Mouse (Mus musculus) liver, embryonic 12.5 days (tissue): ENCODE results near the gene Zfp599. TPM values are rescaled to one million over a fixed set of nuclear protein-coding genes. Genes with fewer than 3 reads are reported as not detected.
"Not testable (repeated sequence)": the region's sequence is repeated elsewhere in the genome, so short reads cannot be mapped to it uniquely, and the experiment has no call there.

Source experiments
- ATAC-seq: fragments of 200-750 bp; cut with Nextera tagmentation; 2 replicates; pipeline ENCODE4 v1.8.0; 2017; ENCODE audit warnings: moderate number of reproducible peaks, mild to moderate bottlenecking, moderate library complexity
- H3K27ac ChIP-seq: fragments of 300-500 bp; sonication (generic); 2 replicates; pipeline ENCODE4 v1.5.1; 2016; ENCODE audit warnings: mild to moderate bottlenecking
- H3K27me3 ChIP-seq: fragments of 300-500 bp; sonication (generic); replicated peaks from 2 replicates; pipeline ENCODE4 v1.6.1; 2016; ENCODE audit warnings: mild to moderate bottlenecking, moderate library complexity
- H3K36me3 ChIP-seq: fragments of 300-500 bp; sonication (generic); 2 replicates; pipeline ENCODE4 v1.6.1; 2016; ENCODE audit warnings: mild to moderate bottlenecking, moderate library complexity
- H3K4me1 ChIP-seq: fragments of 300-500 bp; sonication (generic); 2 replicates; pipeline ENCODE4 v1.6.1; 2016
- H3K4me2 ChIP-seq: fragments of 300-500 bp; sonication (generic); 2 replicates; pipeline ENCODE4 v1.6.1; 2016; ENCODE audit warnings: mild to moderate bottlenecking, moderate library complexity
- H3K4me3 ChIP-seq: fragments of 300-500 bp; sonication (generic); 2 replicates; pipeline ENCODE4 v1.5.1; 2016; ENCODE audit warnings: mild to moderate bottlenecking, moderate library complexity
- H3K9ac ChIP-seq: fragments of 300-500 bp; sonication (generic); 2 replicates; pipeline ENCODE4 v1.6.1; 2016; ENCODE audit warnings: mild to moderate bottlenecking, moderate library complexity
- H3K9me3 ChIP-seq: fragments of 300-500 bp; sonication (generic); replicated peaks from 2 replicates; pipeline ENCODE4 v1.6.1; 2016; ENCODE audit warnings: mild to moderate bottlenecking, moderate library complexity
- WGBS: fragments of 180-500 bp; shearing (Covaris S2); methylation state at CpG from one replicate; pipeline ENCODE4 v1.1.7; 2016; ENCODE audit not compliant: insufficient replicate concordance; 5-methylcytosine and 5-hydroxymethylcytosine counted together
- polyA plus RNA-seq: library from polyadenylated mRNA; unstranded; fragments of >200 nt; fragmentation: Nextera tagmentation; extraction: Ambion mirVana; gene quantifications from 2 replicates; pipeline ENCODE4 v1.2.1, GENCODE M21; 2016

Gene Zfp599
- polyA plus RNA-seq, 1 experiment from 2014 or later = 2.3 TPM

DNA sequence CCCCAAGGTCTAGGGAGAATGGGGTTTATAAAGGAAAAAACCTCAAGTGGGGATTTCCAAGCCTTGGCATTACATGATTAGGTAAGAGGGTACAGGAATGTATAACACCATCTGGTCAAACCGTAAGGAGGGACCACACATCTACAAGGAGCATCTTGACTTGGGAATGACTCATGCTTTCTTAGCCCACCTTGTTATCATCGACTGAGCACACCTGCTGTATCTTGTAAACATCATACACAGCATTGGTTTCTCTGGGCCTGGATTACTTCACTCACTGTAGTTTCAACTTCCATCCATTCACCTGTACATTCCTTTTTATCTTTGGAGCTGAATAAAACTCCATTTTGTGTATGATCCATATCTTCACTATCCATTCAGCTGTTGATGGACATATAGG, 15.5 kb downstream of the Zfp599 start:
- H3K4me3 ChIP-seq = no peak overlapping the region
- no peak for ATAC-seq
- no peak overlapping the region for H3K9ac ChIP-seq
- peaks cover 16% of the 10 kb centered on the region for H3K9me3 ChIP-seq
- no peak overlapping the region for H3K27ac ChIP-seq
- H3K27me3 ChIP-seq = no peaks in the 10 kb centered on the region
- whole genome bisulfite sequencing = 67% methylated on average over 2 of the region's 2 CpGs
- H3K36me3 ChIP-seq = peaks cover 82% of the 10 kb centered on the region
- no peaks in the 10 kb centered on the region for H3K4me1 ChIP-seq
- no peak overlapping the region for H3K4me2 ChIP-seq

DNA sequence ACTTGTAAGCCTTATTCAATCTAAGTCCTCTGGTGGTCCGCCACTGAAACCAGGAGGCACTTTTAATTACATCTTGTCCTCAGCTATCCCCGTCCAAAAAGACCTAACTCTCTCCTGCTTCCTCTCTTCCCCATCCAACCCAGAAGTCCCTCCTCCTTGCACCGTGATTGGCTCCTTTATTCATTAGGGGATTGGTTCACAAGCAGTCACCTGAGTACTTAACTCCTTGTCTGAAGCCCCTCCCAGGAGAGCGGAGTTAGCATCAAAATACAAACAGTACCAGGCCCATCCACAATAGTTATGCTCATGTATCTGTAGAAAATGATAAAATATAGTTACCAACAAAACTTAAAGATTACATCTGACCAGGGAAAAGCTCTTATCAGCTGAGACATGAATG, 19.7 kb downstream of the Zfp599 start:
- Histone ChIP-seq H3K4me2 (no peak overlapping the region), H3K4me3 (no peak overlapping the region), H3K9ac (no peak overlapping the region), H3K36me3 (peaks cover 96% of the 10 kb centered on the region), H3K4me1 (no peaks in the 10 kb centered on the region), H3K27me3 (no peaks in the 10 kb centered on the region), H3K27ac (no peak overlapping the region), H3K9me3 (peaks cover 5% of the 10 kb centered on the region; the same call in 1 of the 2 replicates)
- no peak for ATAC-seq
- WGBS = 86% methylated on average over 4 of the region's 4 CpGs

DNA sequence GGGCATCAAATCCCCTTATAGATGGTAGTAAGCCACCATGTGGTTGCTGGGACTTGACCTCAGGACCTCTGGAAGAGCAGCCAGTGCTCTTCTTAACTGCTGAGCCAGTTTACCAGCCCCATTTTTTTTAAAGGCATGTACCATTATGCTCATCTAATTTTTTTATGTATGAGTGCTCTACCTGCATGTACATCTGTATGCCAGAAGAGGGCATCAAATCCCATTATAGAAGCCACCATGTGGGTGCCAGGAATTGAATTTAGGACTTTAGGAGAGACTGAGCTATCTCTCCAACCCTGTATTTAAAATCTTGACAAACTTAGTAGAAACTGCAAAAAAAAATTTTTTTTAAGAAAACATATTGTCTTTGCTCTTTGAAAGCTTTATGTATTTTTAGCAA, 29.1 kb downstream of the Zfp599 start:
- H3K4me3 ChIP-seq = no peak overlapping the region
- H3K27me3 ChIP-seq = no peaks in the 10 kb centered on the region
- H3K9ac ChIP-seq = no peak overlapping the region
- no peak for ATAC-seq
- peaks cover 31% of the 10 kb centered on the region for H3K36me3 ChIP-seq
- H3K4me2 ChIP-seq = no peak overlapping the region
- no peak overlapping the region for H3K27ac ChIP-seq
- H3K4me1 ChIP-seq = peaks cover 27% of the 10 kb centered on the region
- H3K9me3 ChIP-seq = no peaks in the 10 kb centered on the region

DNA sequence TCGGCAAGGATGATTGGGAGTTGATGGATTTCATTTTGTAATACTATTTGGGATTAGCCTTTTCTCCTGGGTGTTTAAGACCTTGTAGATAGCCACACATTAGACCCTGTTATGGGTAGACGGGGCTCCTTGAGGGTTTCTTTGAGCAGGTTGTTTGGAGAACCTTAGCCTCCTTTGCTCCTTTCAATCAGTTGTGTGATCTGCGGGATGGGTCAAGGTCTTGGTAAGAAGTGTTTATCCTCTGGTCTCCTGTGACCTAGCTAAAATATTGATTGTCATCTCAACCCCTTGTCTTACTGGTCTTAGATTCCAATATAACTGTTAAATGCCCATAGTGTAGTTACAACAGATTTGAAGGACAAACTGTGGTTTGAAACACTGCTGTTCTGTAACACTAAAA, 29.6 kb downstream of the Zfp599 start:
- Histone ChIP-seq H3K27ac (no peak overlapping the region), H3K4me1 (peaks cover 27% of the 10 kb centered on the region), H3K9ac (no peak overlapping the region), H3K36me3 (peaks cover 26% of the 10 kb centered on the region), H3K4me3 (no peak overlapping the region), H3K9me3 (no peaks in the 10 kb centered on the region), H3K27me3 (no peaks in the 10 kb centered on the region), H3K4me2 (no peak overlapping the region)
- ATAC-seq = no peak
- 72% methylated on average over 3 of the region's 3 CpGs for WGBS

DNA sequence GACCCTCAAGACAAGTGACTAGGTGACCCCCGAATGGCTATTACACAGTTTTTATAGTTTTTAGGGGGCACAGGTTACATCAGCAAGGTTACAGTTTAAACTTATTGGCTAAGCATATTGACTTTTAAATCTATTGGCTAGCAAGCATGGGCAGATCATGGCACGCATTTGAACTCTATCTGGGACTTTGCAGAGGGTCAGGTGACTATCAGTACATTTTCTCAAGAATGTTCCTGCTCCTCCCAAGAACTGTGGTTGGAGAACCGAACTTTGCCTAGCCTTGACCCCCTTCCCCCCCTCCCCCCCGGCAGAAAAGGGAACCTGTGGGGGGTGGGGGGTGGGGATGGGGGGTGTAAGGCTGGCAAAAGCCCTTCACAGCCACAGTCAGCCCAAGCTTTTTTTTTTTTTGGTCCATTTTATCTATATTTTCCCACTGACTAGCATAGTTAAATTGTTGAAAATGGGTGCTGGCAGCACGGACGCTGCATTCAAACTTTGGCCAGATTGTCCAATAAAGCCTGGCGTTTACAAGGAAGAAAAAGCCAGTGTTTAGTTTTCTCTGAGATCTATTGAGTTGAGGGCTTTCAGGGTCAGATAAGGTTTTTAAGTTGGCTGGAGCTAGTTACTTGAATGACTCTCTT, 30.2 kb downstream of the Zfp599 start:
- H3K9ac ChIP-seq = no peak overlapping the region
- no peak for ATAC-seq
- H3K9me3 ChIP-seq = no peaks in the 10 kb centered on the region
- WGBS = 60% methylated on average over 7 of the region's 7 CpGs
- no peaks in the 10 kb centered on the region for H3K27me3 ChIP-seq
- no peak overlapping the region for H3K4me2 ChIP-seq
- peaks cover 21% of the 10 kb centered on the region for H3K36me3 ChIP-seq
- H3K4me3 ChIP-seq = no peak overlapping the region
- no peak overlapping the region for H3K27ac ChIP-seq
- peaks cover 30% of the 10 kb centered on the region for H3K4me1 ChIP-seq

DNA sequence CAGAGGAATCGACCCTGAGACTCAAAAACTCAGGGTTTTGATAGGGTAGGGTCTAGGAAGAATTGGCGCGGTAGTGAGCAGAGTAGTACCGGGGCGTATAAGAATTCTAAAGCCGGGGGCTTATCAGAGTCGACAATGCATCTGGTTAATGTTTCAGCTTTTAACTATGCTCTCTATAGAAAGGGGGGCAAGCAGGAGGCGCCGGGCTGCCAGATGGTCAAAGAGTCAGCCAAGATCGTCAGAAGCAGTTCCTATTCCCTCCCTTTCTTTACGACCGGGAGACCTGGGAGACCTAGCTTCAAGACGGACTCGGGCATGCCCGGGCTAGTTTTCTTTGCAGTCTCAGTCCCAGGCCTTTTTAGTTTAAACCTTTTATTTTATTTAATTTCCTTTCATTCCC, 32.8 kb downstream of the Zfp599 start:
- Histone ChIP-seq H3K4me1 (peaks cover 30% of the 10 kb centered on the region), H3K9me3 (no peaks in the 10 kb centered on the region), H3K4me3 (no peak overlapping the region), H3K27me3 (0 out of 2 replicates have a peak, but pooled peaks cover 2% of the 10 kb centered on the region), H3K36me3 (peaks cover 11% of the 10 kb centered on the region), H3K4me2 (peak overlapping the region; percentile 78), H3K27ac (no peak overlapping the region), H3K9ac (no peak overlapping the region)
- WGBS = 81% methylated on average over 15 of the region's 15 CpGs
- no peak for ATAC-seq

DNA sequence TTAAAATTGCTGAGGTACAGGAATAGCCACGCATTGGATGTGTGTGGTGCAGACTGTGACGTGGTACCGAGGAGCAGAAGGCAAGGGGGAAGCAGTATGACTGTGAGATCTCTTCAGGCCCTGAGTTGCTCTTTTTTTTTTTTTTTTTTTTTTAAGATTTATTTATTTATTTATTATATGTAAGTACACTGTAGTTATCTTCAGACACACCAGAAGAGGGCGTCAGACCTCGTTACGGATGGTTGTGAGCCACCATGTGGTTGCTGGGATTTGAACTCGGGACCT, 33.4 kb downstream of the Zfp599 start:
- Histone ChIP-seq H3K27ac (peak overlapping the region; percentile 91; the same call in 1 of the 2 replicates), H3K9ac (peak overlapping the region; percentile 82), H3K4me3 (peak overlapping the region; percentile 77), H3K36me3 (peaks cover 11% of the 10 kb centered on the region), H3K4me2 (peak overlapping the region; percentile 78), H3K4me1 (peaks cover 30% of the 10 kb centered on the region)
- 55% methylated on average over 7 of the region's 7 CpGs for WGBS
- ATAC-seq, H3K9me3 ChIP-seq, H3K27me3 ChIP-seq: not testable (repeated sequence)

DNA sequence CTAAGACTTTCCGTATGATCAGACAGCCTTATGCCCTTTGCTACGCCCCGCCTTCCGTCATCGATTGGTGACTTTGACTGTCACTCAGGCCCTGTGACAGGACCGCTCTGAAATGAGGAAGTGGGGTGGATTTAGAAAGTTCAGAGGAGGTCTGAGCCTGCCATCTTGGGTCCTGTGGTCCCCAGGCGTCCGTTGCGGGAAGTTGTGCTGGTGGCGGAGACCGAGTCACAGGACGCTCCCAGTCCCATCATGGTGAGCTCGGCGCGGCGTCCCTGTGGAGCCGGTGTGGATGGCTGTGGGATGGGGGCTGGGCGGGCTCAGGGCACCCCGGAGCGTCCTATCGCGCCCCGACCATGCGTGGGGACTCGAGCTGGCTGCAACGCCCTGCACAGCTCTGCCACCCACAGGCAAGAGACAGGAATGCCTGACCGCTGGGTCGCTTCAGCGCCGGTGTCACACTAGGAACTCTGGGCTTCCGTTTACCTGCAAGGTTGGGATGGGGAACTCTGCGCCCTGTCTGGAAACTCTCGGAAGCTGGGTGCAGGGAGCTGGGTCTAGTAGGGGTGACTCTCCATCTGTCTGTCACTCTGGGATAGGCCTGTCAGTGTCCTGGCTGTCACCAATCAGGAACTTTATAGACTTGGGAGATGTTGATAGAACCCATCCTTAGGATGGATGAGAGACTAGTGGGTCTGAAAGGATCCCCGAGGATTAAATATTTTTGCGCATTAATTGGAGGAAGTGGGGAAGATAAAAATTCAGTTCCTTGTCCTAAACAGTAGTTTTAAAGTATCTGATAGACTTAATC, 33.9 kb downstream of the Zfp599 start, which contains the start of gene Zfp809:
Gene Zfp809 (plus strand): TSS at position 134 of the 808 bp plus-strand sequence.
- Histone ChIP-seq H3K9ac (peak within 1 kb of the TSS; percentile 82), H3K4me2 (peak within 1 kb of the TSS; percentile 78), H3K36me3 (peaks cover 11% of the 10 kb centered on the region), H3K4me3 (peak within 1 kb of the TSS; percentile 77), H3K27me3 (0 out of 2 replicates have a peak, but pooled peaks cover 3% of the 10 kb centered on the region), H3K27ac (peak within 1 kb of the TSS; percentile 91), H3K9me3 (no peaks in the 10 kb centered on the region), H3K4me1 (peaks cover 30% of the 10 kb centered on the region)
- WGBS = under 1% methylated on average over 35 of the region's 35 CpGs
- ATAC-seq = peak; percentile 98

DNA sequence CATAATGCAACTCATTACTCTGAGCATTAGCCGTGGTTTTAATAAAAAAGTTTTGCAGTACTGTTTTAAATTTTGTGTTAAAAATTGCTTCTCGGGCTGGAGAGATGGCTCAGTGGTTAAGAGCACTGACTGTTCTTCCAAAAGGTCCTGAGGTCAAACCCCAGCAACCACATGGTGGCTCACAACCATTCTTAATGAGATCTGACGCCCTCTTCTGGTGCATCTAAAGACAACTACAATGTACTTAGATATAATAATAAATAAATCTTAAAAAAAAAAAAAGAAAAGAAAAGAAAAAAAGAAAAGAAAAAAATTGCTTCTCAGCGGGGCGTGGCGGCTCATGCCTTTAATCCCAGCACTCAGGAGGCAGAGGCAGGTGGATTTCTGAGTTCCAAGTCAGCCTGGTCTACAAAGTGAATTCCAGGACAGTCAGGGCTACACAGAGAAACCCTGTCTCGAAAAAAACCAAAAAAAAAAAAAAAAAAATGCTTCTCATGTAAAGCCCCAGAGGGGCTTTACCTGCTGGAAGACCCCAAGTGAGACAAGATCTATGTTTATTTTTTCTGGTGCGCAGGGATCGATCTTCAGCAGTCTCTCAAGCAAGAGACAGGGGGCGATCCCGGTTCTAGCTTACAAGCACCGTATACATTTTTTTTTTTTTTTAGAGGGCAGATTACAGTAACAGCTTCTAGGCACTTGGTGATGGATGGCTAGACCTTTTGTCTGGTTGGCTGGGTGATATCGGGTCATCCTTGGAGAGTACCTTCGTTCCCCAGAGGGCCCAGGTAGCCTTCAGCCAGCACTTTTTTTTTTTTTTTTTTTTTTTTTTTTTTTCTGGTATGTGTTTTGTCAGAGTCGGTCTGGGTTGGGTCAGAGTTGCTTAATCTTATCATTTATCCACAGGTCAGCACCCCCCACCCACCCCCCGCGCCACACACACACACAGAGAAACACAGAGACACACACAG, 34.9 kb downstream of the Zfp599 start:
- Histone ChIP-seq H3K4me2 (peak overlapping the region; percentile 78), H3K27ac (peak overlapping the region; percentile 91), H3K27me3 (0 out of 2 replicates have a peak, but pooled peaks cover 3% of the 10 kb centered on the region), H3K4me1 (peaks cover 24% of the 10 kb centered on the region), H3K4me3 (peak overlapping the region; percentile 77), H3K9ac (peak overlapping the region; percentile 82), H3K9me3 (no peaks in the 10 kb centered on the region), H3K36me3 (peaks cover 11% of the 10 kb centered on the region)
- ATAC-seq = peak; percentile 48
- WGBS = 15% methylated on average over 17 of the region's 17 CpGs

DNA sequence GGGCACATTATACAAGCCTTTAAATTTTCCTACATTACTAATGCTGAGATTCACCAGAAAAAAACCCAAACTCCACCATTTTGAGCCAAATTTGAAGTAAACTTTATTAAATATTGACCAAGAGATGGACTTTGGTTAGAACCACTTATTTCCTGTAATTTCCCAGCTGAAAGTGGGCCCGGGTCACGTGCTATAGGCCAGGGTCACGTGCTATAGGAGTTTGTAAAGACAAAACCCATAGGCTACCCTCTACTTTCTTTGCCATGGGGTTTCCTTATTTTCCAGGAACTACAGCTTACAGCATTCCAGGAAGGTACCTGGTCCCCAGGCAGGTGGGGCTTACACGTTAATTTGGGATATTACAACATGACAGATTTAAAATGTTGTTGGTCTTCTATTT, 35.6 kb downstream of the Zfp599 start:
- Histone ChIP-seq H3K27me3 (0 out of 2 replicates have a peak, but pooled peaks cover 3% of the 10 kb centered on the region), H3K4me3 (no peak overlapping the region), H3K36me3 (peaks cover 9% of the 10 kb centered on the region), H3K9ac (no peak overlapping the region), H3K4me2 (no peak overlapping the region), H3K9me3 (no peaks in the 10 kb centered on the region), H3K4me1 (peaks cover 17% of the 10 kb centered on the region), H3K27ac (no peak overlapping the region)
- 88% methylated on average over 4 of the region's 4 CpGs for WGBS
- ATAC-seq = no peak

DNA sequence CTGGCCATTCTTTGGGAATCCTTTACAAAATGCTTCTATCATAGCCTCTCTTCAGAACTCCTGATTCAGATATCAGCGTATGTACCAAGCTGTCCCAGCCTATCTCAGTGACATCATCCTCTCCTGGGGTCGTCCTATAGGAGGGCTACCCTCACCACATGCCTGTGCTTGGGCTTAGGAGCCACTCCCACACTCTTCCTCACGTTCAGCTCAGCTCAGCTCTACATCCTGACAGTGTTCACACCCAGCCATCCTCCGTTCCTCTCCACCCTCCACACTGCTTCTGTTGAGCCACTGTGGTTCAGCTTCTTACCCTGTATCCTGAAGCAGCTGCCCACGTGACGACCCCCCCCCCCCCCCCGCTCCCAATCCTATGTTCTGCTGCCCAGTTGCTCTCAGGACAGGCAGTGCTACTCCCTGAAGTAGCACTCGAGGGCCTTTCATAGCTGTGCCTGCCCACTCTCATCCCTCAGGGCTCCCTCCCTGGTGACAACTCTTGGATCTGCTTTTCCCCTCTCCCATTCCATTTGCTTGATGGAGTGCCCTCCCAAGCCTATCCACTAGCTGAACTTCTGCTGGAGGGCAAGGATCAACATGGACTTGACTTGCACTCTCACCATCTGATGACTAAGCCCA, 41.7 kb downstream of the Zfp599 start:
- Histone ChIP-seq H3K4me2 (no peak overlapping the region), H3K27ac (no peak overlapping the region), H3K27me3 (peaks cover 7% of the 10 kb centered on the region), H3K36me3 (no peaks in the 10 kb centered on the region), H3K4me1 (no peaks in the 10 kb centered on the region), H3K9ac (no peak overlapping the region), H3K9me3 (no peaks in the 10 kb centered on the region), H3K4me3 (no peak overlapping the region)
- no peak for ATAC-seq
- WGBS = 43% methylated on average over 6 of the region's 8 CpGs
